Mouse (Mus musculus) intestine, embryonic 16.5 days (tissue): Measurements from ENCODE around the gene Slc39a11. TPM values are rescaled to one million over a fixed set of nuclear protein-coding genes. Genes with fewer than 3 reads are reported as not detected.
A peak's percentile ranks its signal among the peaks of the same experiment; 100 is the strongest.

Source experiments
- ATAC-seq: fragments of 200-750 bp; cut with Nextera tagmentation; 2 replicates; pipeline ENCODE4 v1.8.0; 2017; ENCODE audit warnings: moderate TSS enrichment, moderate library complexity
- H3K27ac ChIP-seq: fragments of 300-500 bp; sonication (generic); 2 replicates; pipeline ENCODE4 v1.5.1; 2014; ENCODE audit warnings: mild to moderate bottlenecking, low read length
- H3K27me3 ChIP-seq: fragments of 300-500 bp; sonication (generic); replicated peaks from 2 replicates; pipeline ENCODE4 v1.6.1; 2014; ENCODE audit warnings: low read length, control low read depth, mixed read lengths; ENCODE audit not compliant: control insufficient read depth, insufficient read depth
- H3K36me3 ChIP-seq: fragments of 300-500 bp; sonication (generic); 2 replicates; pipeline ENCODE4 v1.6.1; 2014; ENCODE audit warnings: low read length, control low read depth; ENCODE audit not compliant: control insufficient read depth, insufficient read depth
- H3K4me1 ChIP-seq: fragments of 300-500 bp; sonication (generic); 2 replicates; pipeline ENCODE4 v1.6.1; 2014; ENCODE audit warnings: low read length, control low read depth, mixed read lengths; ENCODE audit not compliant: control insufficient read depth, insufficient read depth
- H3K4me2 ChIP-seq: fragments of 300-500 bp; sonication (generic); 2 replicates; pipeline ENCODE4 v1.6.1; 2014; ENCODE audit warnings: low read depth, low read length, control low read depth
- H3K4me3 ChIP-seq: fragments of 300-500 bp; sonication (generic); 2 replicates; pipeline ENCODE4 v1.5.1; 2014; ENCODE audit warnings: mild to moderate bottlenecking, low read length
- H3K9ac ChIP-seq: fragments of 300-500 bp; sonication (generic); 2 replicates; pipeline ENCODE4 v1.6.1; 2014; ENCODE audit warnings: low read depth, low read length
- H3K9me3 ChIP-seq: fragments of 300-500 bp; sonication (generic); 2 replicates; pipeline ENCODE4 v1.6.1; 2016; ENCODE audit warnings: low read length, control low read depth; ENCODE audit not compliant: control insufficient read depth
- WGBS: fragments of 180-500 bp; shearing (Covaris S2); extraction: QIAGEN DNeasy Blood & Tissue Kit; methylation state at CpG from one replicate; pipeline ENCODE4 v1.1.7; 2014; 5-methylcytosine and 5-hydroxymethylcytosine counted together
- polyA plus RNA-seq: library from polyadenylated mRNA; unstranded; fragments of >200 nt; fragmentation: Nextera tagmentation; extraction: Ambion mirVana; gene quantifications from 2 replicates; pipeline ENCODE4 v1.2.1, GENCODE M21; 2015

Gene Slc39a11
- polyA plus RNA-seq, 1 experiment from 2014 or later: 52.8 TPM

GRCm38 (mm10) chr11:113200901-113201300 lies 449.0 kb downstream of the Slc39a11 start:
- H3K4me1 ChIP-seq: peaks cover 4% of the 10 kb centered on the region
- H3K4me2 ChIP-seq: peak overlapping the region; percentile 87
- peak overlapping the region; percentile 81; the same call in 1 of the 2 replicates for H3K27ac ChIP-seq
- ATAC-seq: peak; percentile 23; the same call in 1 of the 2 replicates
- H3K27me3 ChIP-seq: peaks cover 4% of the 10 kb centered on the region; the same call in 1 of the 2 replicates
- peak overlapping the region; percentile 64 for H3K4me3 ChIP-seq
- no peaks in the 10 kb centered on the region for H3K9me3 ChIP-seq
- peak overlapping the region; percentile 78 for H3K9ac ChIP-seq
- H3K36me3 ChIP-seq: no peaks in the 10 kb centered on the region
- WGBS: 12% methylated on average over 15 of the region's 15 CpGs

GRCm38 (mm10) chr11:113198586-113198985 lies 451.3 kb downstream of the Slc39a11 start:
- peak; percentile 59 for ATAC-seq
- Histone ChIP-seq H3K4me2 (peak overlapping the region; percentile 87), H3K4me1 (peaks cover 4% of the 10 kb centered on the region), H3K4me3 (peak overlapping the region; percentile 64), H3K27ac (peak overlapping the region; percentile 43), H3K27me3 (peaks cover 4% of the 10 kb centered on the region; the same call in 1 of the 2 replicates), H3K9me3 (no peaks in the 10 kb centered on the region), H3K9ac (peak overlapping the region; percentile 78), H3K36me3 (no peaks in the 10 kb centered on the region)
- WGBS: 68% methylated on average over 15 of the region's 15 CpGs

- H3K9ac ChIP-seq: no peak overlapping the region
- WGBS: 72% methylated on average over 8 of the region's 8 CpGs
- H3K27me3 ChIP-seq: peaks cover 4% of the 10 kb centered on the region; the same call in 1 of the 2 replicates
- H3K4me1 ChIP-seq: peaks cover 4% of the 10 kb centered on the region
- no peak overlapping the region for H3K4me3 ChIP-seq
- no peaks in the 10 kb centered on the region for H3K9me3 ChIP-seq
- no peak overlapping the region for H3K4me2 ChIP-seq
- H3K36me3 ChIP-seq: no peaks in the 10 kb centered on the region
- ATAC-seq: no peak
- H3K27ac ChIP-seq: no peak overlapping the region
Observed at GRCm38 (mm10) chr11:113197624-113198023, 452.3 kb downstream of the Slc39a11 start.

GRCm38 (mm10) chr11:113196234-113197007 lies 453.5 kb downstream of the Slc39a11 start:
- Histone ChIP-seq H3K27me3 (peaks cover 4% of the 10 kb centered on the region; the same call in 1 of the 2 replicates), H3K9ac (no peak overlapping the region), H3K27ac (no peak overlapping the region), H3K4me3 (no peak overlapping the region), H3K4me2 (no peak overlapping the region), H3K9me3 (no peaks in the 10 kb centered on the region), H3K36me3 (no peaks in the 10 kb centered on the region), H3K4me1 (peaks cover 8% of the 10 kb centered on the region)
- ATAC-seq: no peak
- 84% methylated on average over 19 of the region's 19 CpGs for WGBS

Other genes with a start within 250 kb of the Slc39a11 start
- gene Sstr2, start 30.7 kb downstream of the Slc39a11 start, polyA plus RNA-seq: 0.62 and 1.3 TPM in 2 replicates
- gene Cog1, start 910 bp downstream of the Slc39a11 start, polyA plus RNA-seq: 24.9 and 25.0 TPM in 2 replicates
- 40.5 and 41.7 TPM in 2 replicates for gene Fam104a, start 34.1 kb upstream of the Slc39a11 start, polyA plus RNA-seq
- 13.8 and 14.5 TPM in 2 replicates for gene D11Wsu47e, start 34.3 kb upstream of the Slc39a11 start, polyA plus RNA-seq
- gene Cpsf4l, start 59.9 kb upstream of the Slc39a11 start, polyA plus RNA-seq: 0.12 and 0.33 TPM in 2 replicates
- 59.0 and 60.3 TPM in 2 replicates for gene Cdc42ep4, start 101.8 kb upstream of the Slc39a11 start, polyA plus RNA-seq